Mouse (Mus musculus): ENCODE results near the gene Tbx19.

GRCm38 (mm10) chr1:165188806-165189580, 28.4 kb upstream of the Tbx19 start:
- TF ChIP-seq CTCF (conservative IDR thresholded peaks at IDR 0.05 in 1 of 2, IDR thresholded peaks at IDR 0.05 in 1 of 2; ENCODE audit: low read depth in 2 of 2, low read length in 2 of 2) (no peak), POLR2A (IDR thresholded peaks at IDR 0.05; ENCODE audit: low read depth, low read length) (no peak), MYC (IDR thresholded peaks at IDR 0.05; ENCODE audit: low read depth, low read length) (no peak), SMC3 (IDR thresholded peaks at IDR 0.05; ENCODE audit: low read depth, low read length) (no peak), KAT2A (IDR thresholded peaks at IDR 0.05; ENCODE audit: insufficient replicate concordance, low read length) (no peak), MXI1 (IDR thresholded peaks at IDR 0.05; ENCODE audit: low read depth, low read length) (peak; percentile 59; the same call in 1 of the 2 replicates)
